Mouse (Mus musculus) midbrain, embryonic 11.5 days (tissue): Measurements from ENCODE around the gene Heatr5a. TPM values are rescaled to one million over a fixed set of nuclear protein-coding genes. Genes with fewer than 3 reads are reported as not detected.

Experiments
- ATAC-seq: fragments of 200-750 bp; cut with Nextera tagmentation; 2 replicates; pipeline ENCODE4 v1.8.0; 2017; ENCODE audit warnings: moderate TSS enrichment, moderate library complexity; ENCODE audit not compliant: low FRiP score
- DNase-seq: peaks from one replicate; pipeline ENCODE4 v3.0.0; 2015; ENCODE audit warnings: low spot score; ENCODE audit errors: missing footprints
- H3K27ac ChIP-seq: fragments of 300-500 bp; sonication (generic); 2 replicates; pipeline ENCODE4 v1.5.1; 2014; ENCODE audit warnings: low read depth, low read length
- H3K27me3 ChIP-seq: fragments of 300-500 bp; sonication (generic); 2 replicates; pipeline ENCODE4 v1.6.1; 2014; ENCODE audit warnings: mild to moderate bottlenecking, low read length, moderate library complexity, mixed read lengths; ENCODE audit not compliant: control insufficient read depth, insufficient read depth
- H3K36me3 ChIP-seq: fragments of 300-500 bp; sonication (generic); 2 replicates; pipeline ENCODE4 v1.6.1; 2014; ENCODE audit warnings: mild to moderate bottlenecking, low read length, moderate library complexity, mixed read lengths; ENCODE audit not compliant: control insufficient read depth, insufficient read depth
- H3K4me1 ChIP-seq: fragments of 300-500 bp; sonication (generic); 2 replicates; pipeline ENCODE4 v1.6.1; 2014; ENCODE audit warnings: low read length; ENCODE audit not compliant: control insufficient read depth, insufficient read depth
- H3K4me2 ChIP-seq: fragments of 300-500 bp; sonication (generic); 2 replicates; pipeline ENCODE4 v1.6.1; 2014; ENCODE audit warnings: mild to moderate bottlenecking, moderate library complexity
- H3K4me3 ChIP-seq: fragments of 300-500 bp; sonication (generic); 2 replicates; pipeline ENCODE4 v1.5.1; 2014; ENCODE audit warnings: low read depth, low read length
- H3K9ac ChIP-seq: fragments of 300-500 bp; sonication (generic); 2 replicates; pipeline ENCODE4 v1.6.1; 2014; ENCODE audit warnings: low read length
- H3K9me3 ChIP-seq: fragments of 300-500 bp; sonication (generic); 2 replicates; pipeline ENCODE4 v1.6.1; 2016; ENCODE audit warnings: low read length; ENCODE audit not compliant: control insufficient read depth
- WGBS: fragments of 180-500 bp; shearing (Covaris S2); extraction: QIAGEN DNeasy Blood & Tissue Kit; methylation state at CpG from one replicate; pipeline ENCODE4 v1.1.7; 2014; 5-methylcytosine and 5-hydroxymethylcytosine counted together
- polyA plus RNA-seq: library from polyadenylated mRNA; unstranded; fragments of >200 nt; fragmentation: Nextera tagmentation; extraction: Ambion mirVana; gene quantifications from 2 replicates; pipeline ENCODE4 v1.2.1, GENCODE M21; 2014

Gene Heatr5a
- polyA plus RNA-seq, 1 experiment from 2014 or later = 9.5 TPM

- Histone ChIP-seq H3K9ac (no peak overlapping the region), H3K27ac (no peak overlapping the region), H3K27me3 (no peaks in the 10 kb centered on the region), H3K4me3 (no peak overlapping the region), H3K9me3 (no peaks in the 10 kb centered on the region), H3K4me1 (no peaks in the 10 kb centered on the region), H3K4me2 (no peak overlapping the region), H3K36me3 (peaks cover 7% of the 10 kb centered on the region)
- WGBS = 93% methylated on average over 9 of the region's 9 CpGs
- DNase-seq (no peak), ATAC-seq (no peak)
Observed at GRCm38 (mm10) chr12:51883297-51883805, 87.8 kb downstream of the Heatr5a start.

GRCm38 (mm10) chr12:51882606-51883296, 88.4 kb downstream of the Heatr5a start:
- no peak for ATAC-seq
- H3K4me3 ChIP-seq = no peak overlapping the region
- H3K9me3 ChIP-seq = no peaks in the 10 kb centered on the region
- no peaks in the 10 kb centered on the region for H3K27me3 ChIP-seq
- no peak overlapping the region for H3K27ac ChIP-seq
- no peaks in the 10 kb centered on the region for H3K4me1 ChIP-seq
- 89% methylated on average over 6 of the region's 6 CpGs for WGBS
- DNase-seq = no peak
- peaks cover 5% of the 10 kb centered on the region; the same call in 1 of the 2 replicates for H3K36me3 ChIP-seq
- H3K9ac ChIP-seq = no peak overlapping the region
- H3K4me2 ChIP-seq = no peak overlapping the region

GRCm38 (mm10) chr12:51881775-51882174, 89.3 kb downstream of the Heatr5a start:
- H3K4me3 ChIP-seq = no peak overlapping the region
- no peak overlapping the region for H3K27ac ChIP-seq
- no peak overlapping the region for H3K9ac ChIP-seq
- H3K4me2 ChIP-seq = no peak overlapping the region
- peaks cover 5% of the 10 kb centered on the region; the same call in 1 of the 2 replicates for H3K36me3 ChIP-seq
- 88% methylated on average over 2 of the region's 2 CpGs for WGBS
- DNase-seq (no peak), ATAC-seq (no peak)
- no peaks in the 10 kb centered on the region for H3K27me3 ChIP-seq
- H3K4me1 ChIP-seq = no peaks in the 10 kb centered on the region
- H3K9me3 ChIP-seq = no peaks in the 10 kb centered on the region

- H3K4me2 ChIP-seq = no peak overlapping the region
- H3K9me3 ChIP-seq = no peaks in the 10 kb centered on the region
- no peaks in the 10 kb centered on the region for H3K4me1 ChIP-seq
- no peaks in the 10 kb centered on the region for H3K27me3 ChIP-seq
- no peak for ATAC-seq
- no peak overlapping the region for H3K27ac ChIP-seq
- peak; percentile 26 for DNase-seq
- WGBS = 80% methylated on average over 11 of the region's 11 CpGs
- no peaks in the 10 kb centered on the region for H3K36me3 ChIP-seq
- H3K4me3 ChIP-seq = no peak overlapping the region
- H3K9ac ChIP-seq = no peak overlapping the region
Observed at GRCm38 (mm10) chr12:51871446-51872144, 99.5 kb downstream of the Heatr5a start.

- Histone ChIP-seq H3K4me3 (no peak overlapping the region), H3K36me3 (no peaks in the 10 kb centered on the region), H3K27ac (no peak overlapping the region), H3K27me3 (no peaks in the 10 kb centered on the region), H3K4me1 (peaks cover 18% of the 10 kb centered on the region; the same call in 1 of the 2 replicates), H3K9ac (no peak overlapping the region), H3K4me2 (no peak overlapping the region), H3K9me3 (no peaks in the 10 kb centered on the region)
- 82% methylated on average over 3 of the region's 3 CpGs for WGBS
- DNase-seq (no peak), ATAC-seq (no peak)
Observed at GRCm38 (mm10) chr12:51869511-51869910, 101.6 kb downstream of the Heatr5a start.

GRCm38 (mm10) chr12:51867076-51867475, 104.0 kb downstream of the Heatr5a start:
- Histone ChIP-seq H3K4me1 (peaks cover 18% of the 10 kb centered on the region; the same call in 1 of the 2 replicates), H3K27me3 (no peaks in the 10 kb centered on the region), H3K9me3 (no peaks in the 10 kb centered on the region), H3K36me3 (no peaks in the 10 kb centered on the region), H3K27ac (no peak overlapping the region), H3K9ac (no peak overlapping the region), H3K4me2 (no peak overlapping the region), H3K4me3 (no peak overlapping the region)
- 81% methylated on average over 8 of the region's 8 CpGs for WGBS
- ATAC-seq (no peak), DNase-seq (peak; percentile 39)

- WGBS = 66% methylated on average over 13 of the region's 13 CpGs
- H3K36me3 ChIP-seq = no peaks in the 10 kb centered on the region
- H3K9ac ChIP-seq = no peak overlapping the region
- DNase-seq = no peak
- no peaks in the 10 kb centered on the region for H3K9me3 ChIP-seq
- peaks cover 18% of the 10 kb centered on the region; the same call in 1 of the 2 replicates for H3K4me1 ChIP-seq
- ATAC-seq = peak; percentile 31; the same call in 1 of the 2 replicates
- H3K4me3 ChIP-seq = no peak overlapping the region
- no peaks in the 10 kb centered on the region for H3K27me3 ChIP-seq
- H3K4me2 ChIP-seq = no peak overlapping the region
- no peak overlapping the region for H3K27ac ChIP-seq
Observed at GRCm38 (mm10) chr12:51866226-51866910, 104.8 kb downstream of the Heatr5a start.

- peaks cover 18% of the 10 kb centered on the region; the same call in 1 of the 2 replicates for H3K4me1 ChIP-seq
- WGBS = 40% methylated on average over 4 of the region's 4 CpGs
- no peaks in the 10 kb centered on the region for H3K36me3 ChIP-seq
- peak; percentile 85 for ATAC-seq
- H3K4me3 ChIP-seq = no peak overlapping the region
- H3K9me3 ChIP-seq = no peaks in the 10 kb centered on the region
- no peak overlapping the region for H3K9ac ChIP-seq
- no peaks in the 10 kb centered on the region for H3K27me3 ChIP-seq
- peak; percentile 88 for DNase-seq
- H3K27ac ChIP-seq = no peak overlapping the region
- no peak overlapping the region for H3K4me2 ChIP-seq
Observed at GRCm38 (mm10) chr12:51865790-51866179, 105.3 kb downstream of the Heatr5a start.
